In the genomic region with DNA sequence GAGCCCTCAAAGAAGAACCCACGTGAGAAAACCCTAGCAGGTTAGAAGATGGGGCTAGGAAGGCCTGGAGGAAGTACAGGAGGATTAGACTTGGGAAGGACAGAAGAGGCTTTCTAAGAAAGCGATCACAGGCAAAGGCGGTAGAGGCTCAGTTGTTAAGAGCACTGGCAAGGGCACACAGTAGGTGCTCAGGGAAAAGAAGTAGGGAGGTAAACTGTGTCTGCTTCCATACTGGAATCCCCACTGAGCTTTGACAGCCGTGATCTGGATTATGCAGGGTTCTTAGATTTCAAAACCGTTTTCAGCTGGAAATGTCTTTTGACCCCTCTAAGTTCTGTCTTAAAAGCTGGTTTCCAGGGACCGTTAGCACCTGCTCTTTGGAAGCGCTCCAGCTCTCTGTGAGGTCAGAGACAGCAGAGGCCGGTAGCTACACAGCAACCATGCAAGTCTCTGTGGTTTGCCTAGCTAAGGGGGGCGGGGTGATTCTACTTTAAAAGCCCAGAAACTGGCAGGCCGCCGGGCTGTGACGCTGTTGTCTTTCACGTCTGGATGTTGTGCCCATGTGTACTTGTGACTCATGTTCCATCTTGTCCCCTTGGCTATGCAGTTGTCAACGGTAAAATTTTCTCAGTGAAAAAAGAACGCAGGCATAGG, we compare ENCODE assay signal across 8 mouse cellular contexts. TPM values are rescaled to one million over a fixed set of nuclear protein-coding genes. Genes with fewer than 3 reads are reported as not detected.
DNase-seq lines count a peak whose midpoint lies in the region.

No protein-coding gene starts in this region.

- peak; percentile 13 to 18 for DNase-seq in cerebellum, postnatal 10 days
- DNase-seq in cerebellum, adult 11 months = no peak
- DNase-seq in urinary bladder, postnatal 36 days (ENCODE audit: low spot score in 2 of 2) = peak; percentile 7 to 12
- DNase-seq in urinary bladder, postnatal 4 days (ENCODE audit: low spot score in 2 of 2) = no peak
- peak; percentile 5 to 24 for DNase-seq in layer of hippocampus, adult 18-20 months (ENCODE audit: low spot score in 2 of 2)
- peak; percentile 36 for DNase-seq in right cerebral cortex, adult 18-20 months
- peak; percentile 82 to 89 for DNase-seq in thymus, postnatal 36 days
- DNase-seq in cerebellum, adult 9-10 months = no peak

RNA-seq across cellular contexts. Expression of a gene that starts 43.8 kb away (rescaled TPM):
- 10 to 100 TPM; 58.8 to 62.9 TPM for total RNA-seq in layer of hippocampus, adult 18-20 months (2021)

Comparison
In these comparisons a context has a peak if more than half of its experiments do, and no peak if none do; other contexts are left out.
1. DNase-seq: peak in cerebellum, postnatal 10 days (2 of 2), urinary bladder, postnatal 36 days (2 of 2), layer of hippocampus, adult 18-20 months (2 of 2), right cerebral cortex, adult 18-20 months (single experiment) and thymus, postnatal 36 days (2 of 2); none in cerebellum, adult 11 months (single experiment), urinary bladder, postnatal 4 days (0 of 2) and cerebellum, adult 9-10 months (single experiment).